Mouse (Mus musculus) heart, embryonic 14.5 days (tissue): Measurements from ENCODE around the gene Rest. TPM values are rescaled to one million over a fixed set of nuclear protein-coding genes. Genes with fewer than 3 reads are reported as not detected.
A peak's percentile ranks its signal among the peaks of the same experiment; 100 is the strongest.
"Not testable (repeated sequence)": the region's sequence is repeated elsewhere in the genome, so short reads cannot be mapped to it uniquely, and the experiment has no call there.

Source experiments
- ATAC-seq: fragments of 200-750 bp; cut with Nextera tagmentation; 2 replicates; pipeline ENCODE4 v1.8.0; 2017; ENCODE audit warnings: low read depth, moderate TSS enrichment; ENCODE audit not compliant: insufficient number of reproducible peaks, insufficient read depth, low FRiP score
- H3K27ac ChIP-seq, 2 experiments: fragments of 200-500 bp in 1 of 2; fragments of 300-500 bp in 1 of 2; sonication (generic) in 1 of 2; replicated peaks in 1 of 2; 2 replicates each; pipeline ENCODE4 v1.5.1; 2012 to 2014; ENCODE audit warnings: low read depth in 2 of 2, low read length in 2 of 2, control low read depth in 1 of 2, mild to moderate bottlenecking in 1 of 2, mixed read lengths in 1 of 2; ENCODE audit not compliant: control insufficient read depth in 1 of 2, insufficient read depth in 1 of 2
- H3K27me3 ChIP-seq: fragments of 300-500 bp; sonication (generic); 2 replicates; pipeline ENCODE4 v1.6.1; 2014; ENCODE audit warnings: mild to moderate bottlenecking, low read length, control low read depth; ENCODE audit not compliant: control insufficient read depth, insufficient read depth
- H3K36me3 ChIP-seq: fragments of 300-500 bp; sonication (generic); 2 replicates; pipeline ENCODE4 v1.6.1; 2014; ENCODE audit warnings: mild to moderate bottlenecking, control low read depth, low read length, mixed read lengths; ENCODE audit not compliant: control insufficient read depth, insufficient read depth
- H3K4me1 ChIP-seq, 2 experiments: fragments of 200-500 bp in 1 of 2; fragments of 300-500 bp in 1 of 2; sonication (generic) in 1 of 2; 2 replicates each; pipeline ENCODE4 v1.6.1; 2012 to 2014; ENCODE audit warnings: low read length in 2 of 2, control low read depth in 1 of 2, mixed read lengths in 1 of 2; ENCODE audit not compliant: control insufficient read depth in 2 of 2, insufficient read depth in 2 of 2
- H3K4me2 ChIP-seq: fragments of 300-500 bp; sonication (generic); 2 replicates; pipeline ENCODE4 v1.6.1; 2014; ENCODE audit warnings: mild to moderate bottlenecking, low read length
- H3K4me3 ChIP-seq, 2 experiments: fragments of 200-500 bp in 1 of 2; fragments of 300-500 bp in 1 of 2; sonication (generic) in 1 of 2; 2 replicates each; pipeline ENCODE4 v1.5.1; 2012 to 2014; ENCODE audit warnings: low read length in 2 of 2, mild to moderate bottlenecking in 2 of 2, control low read depth in 1 of 2, low read depth in 1 of 2, moderate library complexity in 1 of 2; ENCODE audit not compliant: control insufficient read depth in 1 of 2, insufficient read depth in 1 of 2
- H3K9ac ChIP-seq: fragments of 300-500 bp; sonication (generic); 2 replicates; pipeline ENCODE4 v1.6.1; 2014; ENCODE audit warnings: mild to moderate bottlenecking, low read length
- H3K9me3 ChIP-seq: fragments of 300-500 bp; sonication (generic); 2 replicates; pipeline ENCODE4 v1.6.1; 2016; ENCODE audit warnings: low read length, control low read depth; ENCODE audit not compliant: control insufficient read depth
- WGBS: fragments of 180-500 bp; shearing (Covaris S2); extraction: QIAGEN DNeasy Blood & Tissue Kit; methylation state at CpG from one replicate; pipeline ENCODE4 v1.1.7; 2014; 5-methylcytosine and 5-hydroxymethylcytosine counted together
- polyA plus RNA-seq: library from polyadenylated mRNA; unstranded; fragments of >200 nt; fragmentation: Nextera tagmentation; extraction: Ambion mirVana; gene quantifications from 2 replicates; pipeline ENCODE4 v1.2.1, GENCODE M21; 2014

Rest gene
- polyA plus RNA-seq = 26.1 and 26.7 TPM in 2 replicates

- H3K9me3 ChIP-seq = no peaks in the 10 kb centered on the region
- peak within 1 kb of the TSS; percentile 90 for H3K9ac ChIP-seq
- H3K27ac ChIP-seq = peak within 1 kb of the TSS; percentile 91 to 98
- peak; percentile 80 for ATAC-seq
- under 1% methylated on average over 68 of the region's 78 CpGs for WGBS
- H3K4me1 ChIP-seq = peaks cover 7 to 10% of the 10 kb centered on the region in 2 experiments; a peak in 3 of 4 replicates
- H3K27me3 ChIP-seq = no peaks in the 10 kb centered on the region
- H3K4me2 ChIP-seq = peak within 1 kb of the TSS; percentile 59
- peaks cover 23% of the 10 kb centered on the region for H3K36me3 ChIP-seq
- H3K4me3 ChIP-seq = peak within 1 kb of the TSS; percentile 72 to 98
Measured at GRCm38 (mm10) chr5:77265081-77265670, at the start of gene Rest. Rest (plus strand) TSS chr5:77265491.

GRCm38 (mm10) chr5:77217211-77217610 is 48.1 kb upstream of the Rest start:
- H3K9ac ChIP-seq = no peak overlapping the region
- no peaks in the 10 kb centered on the region for H3K36me3 ChIP-seq
- no peak for ATAC-seq
- WGBS = 13% methylated on average over 9 of the region's 9 CpGs
- peak overlapping the region; percentile 42 for H3K4me2 ChIP-seq
- H3K27me3 ChIP-seq = no peaks in the 10 kb centered on the region
- H3K9me3 ChIP-seq = no peaks in the 10 kb centered on the region
- no peak overlapping the region for H3K27ac ChIP-seq
- H3K4me1 ChIP-seq = no peaks in the 10 kb centered on the region
- peak overlapping the region; percentile 21 to 27; a peak in 3 of 4 replicates for H3K4me3 ChIP-seq

GRCm38 (mm10) chr5:77217724-77218123 is 47.6 kb upstream of the Rest start:
- Histone ChIP-seq H3K27me3 (no peaks in the 10 kb centered on the region), H3K4me1 (no peaks in the 10 kb centered on the region), H3K9me3 (no peaks in the 10 kb centered on the region), H3K27ac (no peak overlapping the region), H3K36me3 (no peaks in the 10 kb centered on the region), H3K4me3 (peak overlapping the region in 1 of 2 experiments; percentile 21; a peak in 1 of 4 replicates), H3K9ac (no peak overlapping the region), H3K4me2 (peak overlapping the region; percentile 42)
- 15% methylated on average over 2 of the region's 2 CpGs for WGBS
- ATAC-seq = peak; percentile 50; the same call in 1 of the 2 replicates

GRCm38 (mm10) chr5:77223043-77223975 is 42.0 kb upstream of the Rest start:
- Histone ChIP-seq H3K36me3 (no peaks in the 10 kb centered on the region), H3K4me3 (no peak overlapping the region), H3K9ac (no peak overlapping the region), H3K27ac (no peak overlapping the region), H3K27me3 (no peaks in the 10 kb centered on the region), H3K4me1 (no peaks in the 10 kb centered on the region), H3K4me2 (no peak overlapping the region), H3K9me3 (no peaks in the 10 kb centered on the region)
- 65% methylated on average over 11 of the region's 11 CpGs for WGBS
- no peak for ATAC-seq

- WGBS = 23% methylated on average over 1 of the region's 1 CpGs
- H3K4me3 ChIP-seq = no peak overlapping the region
- no peaks in the 10 kb centered on the region for H3K9me3 ChIP-seq
- no peak overlapping the region for H3K27ac ChIP-seq
- no peak overlapping the region for H3K4me2 ChIP-seq
- H3K36me3 ChIP-seq = no peaks in the 10 kb centered on the region
- no peaks in the 10 kb centered on the region for H3K4me1 ChIP-seq
- H3K27me3 ChIP-seq = no peaks in the 10 kb centered on the region
- H3K9ac ChIP-seq = no peak overlapping the region
- no peak for ATAC-seq
Measured at GRCm38 (mm10) chr5:77228986-77229385, 36.3 kb upstream of the Rest start.

GRCm38 (mm10) chr5:77231863-77232262 is 33.4 kb upstream of the Rest start:
- 86% methylated on average over 4 of the region's 4 CpGs for WGBS
- not testable (repeated sequence) for H3K9ac ChIP-seq, H3K4me3 ChIP-seq, ATAC-seq, H3K27ac ChIP-seq, H3K9me3 ChIP-seq, H3K4me1 ChIP-seq, H3K4me2 ChIP-seq, H3K27me3 ChIP-seq, H3K36me3 ChIP-seq

GRCm38 (mm10) chr5:77234921-77235320 is 30.4 kb upstream of the Rest start:
- no peak overlapping the region for H3K4me3 ChIP-seq
- ATAC-seq = no peak
- WGBS = 18% methylated on average over 3 of the region's 3 CpGs
- no peaks in the 10 kb centered on the region for H3K4me1 ChIP-seq
- no peaks in the 10 kb centered on the region for H3K9me3 ChIP-seq
- no peak overlapping the region for H3K9ac ChIP-seq
- no peaks in the 10 kb centered on the region for H3K27me3 ChIP-seq
- H3K4me2 ChIP-seq = no peak overlapping the region
- no peaks in the 10 kb centered on the region for H3K36me3 ChIP-seq
- H3K27ac ChIP-seq = no peak overlapping the region
